24 mouse cellular contexts compared by ENCODE assay signal in genomic region chr7:82679901-82680300, GRCm38 (mm10). TPM values are rescaled to one million over a fixed set of nuclear protein-coding genes. Genes with fewer than 3 reads are reported as not detected.
A peak's percentile ranks its signal among the peaks of the same experiment; 100 is the strongest.
DNase-seq lines count a peak whose midpoint lies in the region; ATAC-seq and TF ChIP-seq lines count a peak whose summit lies in the region.
"Had no signal": no experiment of that assay in that cellular context is flagged by ENCODE, and none has a peak within 500 bp of the region (broad histone marks: within the 10 kb centered on the region; RNA-seq: fewer than 3 reads in every experiment).

No protein-coding gene starts in this region.

- WGBS in forebrain, postnatal 0 days: 82% methylated on average over 5 of the region's 5 CpGs
- 92% methylated on average over 5 of the region's 5 CpGs for WGBS in forebrain, embryonic 16.5 days
- 79% methylated on average over 5 of the region's 5 CpGs for WGBS in lung, embryonic 14.5 days

- H3K27me3 ChIP-seq in forebrain, postnatal 0 days (ENCODE audit: insufficient read depth, low read length): no peaks in the 10 kb centered on the region
- no peaks in the 10 kb centered on the region for H3K27me3 ChIP-seq in forebrain, embryonic 16.5 days (replicated peaks; ENCODE audit: control insufficient read depth, insufficient read depth, low read length)
- no peaks in the 10 kb centered on the region for H3K27me3 ChIP-seq in lung, embryonic 14.5 days (ENCODE audit: insufficient read depth, low read length)
- H3K27me3 ChIP-seq: CH12.LX; embryonic facial prominence, embryonic 13.5 days; hindbrain, embryonic 12.5 days; hindbrain, embryonic 15.5 days had no signal

- peak; percentile 60; the same call in 1 of the 2 replicates for ATAC-seq in forebrain, postnatal 0 days
- ATAC-seq in forebrain, embryonic 16.5 days: no peak
- no peak for ATAC-seq in lung, embryonic 14.5 days (ENCODE audit: insufficient read depth)
- ATAC-seq: activated CD4-positive, CD25-positive, alpha-beta regulatory T cell, adult 4 months; forebrain, embryonic 14.5 days; intestine, postnatal 0 days had no signal

- H3K4me3 ChIP-seq in forebrain, postnatal 0 days (ENCODE audit: low read depth, low read length): no peak overlapping the region
- H3K4me3 ChIP-seq in forebrain, embryonic 16.5 days (replicated peaks; ENCODE audit: low read length): no peak overlapping the region
- no peak overlapping the region for H3K4me3 ChIP-seq in lung, embryonic 14.5 days (ENCODE audit: low read depth, low read length)
- H3K4me3 ChIP-seq in embryonic fibroblast, embryonic 13.5 days (ENCODE audit: insufficient read depth, low read length): no peak overlapping the region
- H3K4me3 ChIP-seq: embryonic facial prominence, embryonic 13.5 days; gastrocnemius, adult 2 months; hindbrain, embryonic 12.5 days; hindbrain, embryonic 15.5 days had no signal

- no peak overlapping the region for H3K27ac ChIP-seq in forebrain, postnatal 0 days (ENCODE audit: low read depth, low read length)
- no peak overlapping the region for H3K27ac ChIP-seq in forebrain, embryonic 16.5 days (ENCODE audit: low read length)
- H3K27ac ChIP-seq in lung, embryonic 14.5 days (ENCODE audit: low read depth): no peak overlapping the region
- 0 out of 2 replicates have a peak overlapping the region, but pooled peaks have one; percentile 13 for H3K27ac ChIP-seq in embryonic fibroblast, embryonic 13.5 days (ENCODE audit: insufficient read depth, low read length)
- H3K27ac ChIP-seq: gastrocnemius, adult 2 months; hindbrain, embryonic 12.5 days; hindbrain, embryonic 15.5 days had no signal

- no peaks in the 10 kb centered on the region for H3K9me3 ChIP-seq in forebrain, postnatal 0 days (ENCODE audit: low read length)
- no peaks in the 10 kb centered on the region for H3K9me3 ChIP-seq in forebrain, embryonic 16.5 days (ENCODE audit: control insufficient read depth, low read length)
- H3K9me3 ChIP-seq in lung, embryonic 14.5 days (ENCODE audit: low read depth, low read length): no peaks in the 10 kb centered on the region
- H3K9me3 ChIP-seq: embryonic facial prominence, embryonic 13.5 days; G1E; hindbrain, embryonic 12.5 days; hindbrain, embryonic 15.5 days had no signal

- H3K9ac ChIP-seq in forebrain, postnatal 0 days: no peak overlapping the region
- no peak overlapping the region for H3K9ac ChIP-seq in forebrain, embryonic 16.5 days (replicated peaks; ENCODE audit: low read depth, low read length)
- no peak overlapping the region for H3K9ac ChIP-seq in lung, embryonic 14.5 days
- H3K9ac ChIP-seq: embryonic facial prominence, embryonic 13.5 days; hindbrain, embryonic 12.5 days; hindbrain, embryonic 15.5 days had no signal

- no peak for TF ChIP-seq CTCF in forebrain, postnatal 0 days (IDR thresholded peaks at IDR 0.05; ENCODE audit: low read depth)
- no peak for TF ChIP-seq CTCF in lung, embryonic 14.5 days (IDR thresholded peaks at IDR 0.05; ENCODE audit: low read depth)
- TF ChIP-seq CTCF in embryonic fibroblast, embryonic 13.5 days (IDR thresholded peaks at IDR 0.05; ENCODE audit: borderline replicate concordance, insufficient read depth, low read length): no peak

- H3K4me1 ChIP-seq in forebrain, postnatal 0 days (ENCODE audit: insufficient read depth): no peaks in the 10 kb centered on the region
- no peaks in the 10 kb centered on the region for H3K4me1 ChIP-seq in forebrain, embryonic 16.5 days (replicated peaks; ENCODE audit: control insufficient read depth, insufficient read depth, low read length)
- no peaks in the 10 kb centered on the region for H3K4me1 ChIP-seq in lung, embryonic 14.5 days (ENCODE audit: insufficient read depth)
- no peaks in the 10 kb centered on the region for H3K4me1 ChIP-seq in embryonic fibroblast, embryonic 13.5 days (ENCODE audit: control insufficient read depth, insufficient read depth, low read length)
- H3K4me1 ChIP-seq: hindbrain, embryonic 12.5 days; hindbrain, embryonic 15.5 days had no signal

- H3K4me2 ChIP-seq in forebrain, postnatal 0 days (ENCODE audit: low read depth): no peak overlapping the region
- H3K4me2 ChIP-seq in forebrain, embryonic 16.5 days (ENCODE audit: low read length): no peak overlapping the region
- no peak overlapping the region for H3K4me2 ChIP-seq in lung, embryonic 14.5 days
- H3K4me2 ChIP-seq: embryonic facial prominence, embryonic 13.5 days; heart, embryonic 11.5 days; hindbrain, embryonic 12.5 days; hindbrain, embryonic 15.5 days had no signal

- DNase-seq in forebrain, postnatal 0 days: peak; percentile 31
- peak; percentile 40 for DNase-seq in lung, embryonic 14.5 days
- DNase-seq in lung, adult 18-20 months: no peak
- no peak for DNase-seq in T-cell, adult 2 months (ENCODE audit: low spot score)
- DNase-seq: adrenal gland, postnatal 10 days; adrenal gland, postnatal 36 days; B cell, adult 2 months; cerebellum, adult 11 months; cerebellum, adult 2 months; cerebellum, adult 9-11 months; cerebellum, postnatal 25 days; gastrocnemius, adult 2 months; gastrocnemius, postnatal 14 days had no signal

- H3K36me3 ChIP-seq in forebrain, postnatal 0 days (ENCODE audit: insufficient read depth): peaks cover 23% of the 10 kb centered on the region
- H3K36me3 ChIP-seq in forebrain, embryonic 16.5 days (ENCODE audit: control insufficient read depth, insufficient read depth): peaks cover 5% of the 10 kb centered on the region
- H3K36me3 ChIP-seq in lung, embryonic 14.5 days (ENCODE audit: insufficient read depth): peaks cover 25% of the 10 kb centered on the region

- no peak for TF ChIP-seq POLR2A in embryonic fibroblast, embryonic 13.5 days (IDR thresholded peaks at IDR 0.05; ENCODE audit: low read depth, low read length)

RNA-seq across cellular contexts. Expression of gene Efl1, which starts 31.5 kb away (rescaled TPM):
- total RNA-seq in forebrain, postnatal 0 days (2014; rRNA removed): 12.2 and 20.8 TPM in 2 replicates
- polyA plus RNA-seq in forebrain, postnatal 0 days (2015; fragmentation: Nextera tagmentation; extraction: Ambion mirVana): 14.9 and 15.9 TPM in 2 replicates
- 19.2 and 22.1 TPM in 2 replicates for polyA plus RNA-seq in forebrain, embryonic 16.5 days (2015; fragmentation: Nextera tagmentation; extraction: Ambion mirVana)
- polyA plus RNA-seq in lung, embryonic 14.5 days (2014; fragmentation: Nextera tagmentation; extraction: Ambion mirVana): 24.4 and 30.1 TPM in 2 replicates
- 21.2 and 24.0 TPM in 2 replicates for polyA plus RNA-seq in embryonic fibroblast, embryonic 13.5 days (2011; ENCODE audit: insufficient read length, low read depth, missing spikeins)

RNA-seq across cellular contexts. Expression of gene Saxo2, which starts 31.6 kb away (rescaled TPM):
- total RNA-seq in forebrain, postnatal 0 days (2014; rRNA removed): 8.9 and 16.5 TPM in 2 replicates
- polyA plus RNA-seq in forebrain, postnatal 0 days (2015; fragmentation: Nextera tagmentation; extraction: Ambion mirVana): 38.9 and 39.3 TPM in 2 replicates
- 14.5 and 18.8 TPM in 2 replicates for polyA plus RNA-seq in forebrain, embryonic 16.5 days (2015; fragmentation: Nextera tagmentation; extraction: Ambion mirVana)
- polyA plus RNA-seq in lung, embryonic 14.5 days (2014; fragmentation: Nextera tagmentation; extraction: Ambion mirVana): 3.9 and 4.7 TPM in 2 replicates
- 2.0 and 2.9 TPM in 2 replicates for polyA plus RNA-seq in embryonic fibroblast, embryonic 13.5 days (2011; ENCODE audit: insufficient read length, low read depth, missing spikeins)
- polyA plus RNA-seq: activated CD4-positive, CD25-positive, alpha-beta regulatory T cell, adult 4 months had no signal

Comparison
In these comparisons a context has a peak if more than half of its experiments do, and no peak if none do; other contexts are left out.
1. DNase-seq: peak in forebrain, postnatal 0 days (single experiment) and lung, embryonic 14.5 days (single experiment); none in lung, adult 18-20 months (0 of 2) and T-cell, adult 2 months (single experiment).